Mouse (Mus musculus) heart, adult 11 months (tissue): Measurements from ENCODE around the gene Megf8.
A peak's percentile ranks its signal among the peaks of the same experiment; 100 is the strongest.

ENCODE experiments used
- DNase-seq: peaks from one replicate; pipeline ENCODE4 v3.0.0; 2022

The Megf8 gene

DNA sequence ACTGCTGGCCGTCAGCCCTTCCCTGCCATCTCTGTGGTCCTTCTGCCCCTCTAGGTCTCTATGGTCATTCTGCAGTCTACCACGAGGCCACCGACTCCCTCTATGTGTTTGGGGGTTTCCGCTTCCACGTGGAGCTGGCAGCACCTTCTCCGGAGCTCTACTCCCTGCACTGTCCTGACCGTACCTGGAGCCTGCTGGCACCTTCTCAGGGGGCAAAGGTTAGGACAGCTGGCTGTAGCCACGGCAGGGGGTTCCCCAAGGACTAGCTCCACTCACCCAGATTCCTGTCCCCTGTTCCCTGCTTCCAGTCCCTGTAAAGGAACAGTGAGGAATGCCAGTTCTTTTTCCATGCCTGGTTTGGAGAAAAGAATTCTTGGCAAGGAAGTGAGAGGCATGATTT lies 31.9 kb downstream of the Megf8 start:
- no peak for DNase-seq

DNA sequence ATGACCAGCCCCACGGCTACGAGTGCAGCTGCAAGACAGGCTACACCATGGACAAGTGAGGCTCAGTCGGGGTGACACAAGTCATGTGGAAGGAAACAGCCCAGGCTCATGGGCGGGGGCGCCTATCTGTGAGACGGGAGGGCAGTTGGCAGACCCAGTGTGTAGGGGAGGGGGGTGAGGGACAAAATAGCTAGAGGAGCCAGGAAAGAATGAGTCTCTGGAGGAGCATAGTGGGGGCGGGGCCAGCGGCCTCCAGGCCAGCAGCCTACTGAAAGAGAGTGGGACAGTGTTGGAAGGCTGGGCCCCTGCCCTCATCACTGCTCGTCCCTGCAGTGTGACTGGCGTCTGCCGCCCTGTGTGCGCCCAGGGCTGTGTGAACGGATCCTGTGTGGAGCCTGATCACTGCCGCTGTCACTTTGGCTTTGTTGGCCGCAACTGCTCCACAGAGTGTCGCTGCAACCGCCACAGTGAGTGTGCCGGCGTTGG lies 41.8 kb downstream of the Megf8 start:
- no peak for DNase-seq

DNA sequence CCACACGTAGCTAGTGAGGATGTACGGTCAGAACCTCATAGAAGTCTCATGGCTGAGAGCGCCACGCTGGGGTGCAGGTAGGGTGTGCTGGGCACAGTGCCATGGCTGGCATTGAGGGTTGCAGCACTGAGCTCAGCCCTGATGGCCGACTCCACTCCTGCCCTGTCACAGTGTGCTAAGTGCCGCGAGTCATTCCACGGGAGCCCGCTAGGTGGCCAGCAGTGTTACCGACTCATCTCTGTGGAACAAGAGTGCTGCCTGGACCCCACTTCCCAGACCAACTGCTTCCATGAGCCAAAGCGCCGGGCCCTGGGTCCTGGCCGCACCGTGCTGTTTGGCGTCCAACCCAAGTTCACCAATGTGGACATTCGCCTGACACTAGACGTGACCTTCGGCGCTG lies 46.2 kb downstream of the Megf8 start:
- no peak for DNase-seq

DNA sequence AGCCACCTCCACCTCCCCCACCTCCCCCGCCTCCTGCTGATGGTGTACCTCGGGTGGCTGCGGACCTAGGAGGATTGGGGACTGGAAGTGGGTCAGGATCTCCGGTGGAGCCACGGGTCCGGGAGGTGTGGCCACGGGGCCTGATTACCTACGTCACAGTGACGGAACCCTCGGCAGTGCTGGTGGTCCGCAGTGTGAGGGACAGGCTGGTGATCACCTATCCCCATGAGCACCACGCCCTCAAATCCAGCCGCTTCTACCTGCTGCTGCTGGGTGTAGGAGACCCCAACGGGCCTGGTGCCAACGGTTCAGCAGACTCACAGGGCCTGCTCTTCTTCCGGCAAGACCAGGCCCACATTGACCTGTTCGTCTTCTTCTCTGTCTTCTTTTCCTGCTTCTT lies 46.7 kb downstream of the Megf8 start:
- DNase-seq = no peak

DNA sequence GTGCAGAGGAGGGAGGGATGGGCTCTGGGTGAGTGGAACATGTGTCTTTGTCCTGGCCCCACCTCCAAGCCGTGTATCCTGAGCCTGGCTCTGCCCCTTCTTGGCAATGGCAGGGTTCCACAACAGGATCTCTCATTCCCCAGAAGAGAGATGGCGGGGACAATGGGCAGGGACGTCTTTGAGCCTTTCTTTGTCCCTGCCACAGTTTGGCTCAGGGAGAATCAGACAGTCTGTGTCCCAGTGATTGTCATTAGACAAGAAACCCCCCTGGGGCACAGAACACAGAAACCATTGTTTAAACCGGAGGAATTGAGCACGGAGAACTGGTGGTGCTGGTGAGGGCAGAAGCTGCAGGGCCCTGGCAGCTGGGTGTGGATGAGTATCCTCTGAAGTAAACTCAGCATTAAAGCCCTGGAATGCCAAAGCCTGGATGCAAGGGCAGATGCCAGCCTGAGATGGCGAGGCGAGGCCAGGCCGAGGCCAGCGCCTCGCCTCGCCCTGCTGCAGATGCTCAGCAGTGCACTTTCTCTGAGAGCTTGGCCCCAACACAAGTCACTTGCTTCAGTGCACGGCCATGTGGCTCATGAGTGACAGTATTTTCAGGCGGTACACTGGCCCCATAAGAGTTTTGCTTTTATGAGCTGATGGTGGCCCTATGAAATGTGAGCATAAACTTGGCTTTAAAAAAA lies 49.1 kb downstream of the Megf8 start:
- no peak for DNase-seq

DNA sequence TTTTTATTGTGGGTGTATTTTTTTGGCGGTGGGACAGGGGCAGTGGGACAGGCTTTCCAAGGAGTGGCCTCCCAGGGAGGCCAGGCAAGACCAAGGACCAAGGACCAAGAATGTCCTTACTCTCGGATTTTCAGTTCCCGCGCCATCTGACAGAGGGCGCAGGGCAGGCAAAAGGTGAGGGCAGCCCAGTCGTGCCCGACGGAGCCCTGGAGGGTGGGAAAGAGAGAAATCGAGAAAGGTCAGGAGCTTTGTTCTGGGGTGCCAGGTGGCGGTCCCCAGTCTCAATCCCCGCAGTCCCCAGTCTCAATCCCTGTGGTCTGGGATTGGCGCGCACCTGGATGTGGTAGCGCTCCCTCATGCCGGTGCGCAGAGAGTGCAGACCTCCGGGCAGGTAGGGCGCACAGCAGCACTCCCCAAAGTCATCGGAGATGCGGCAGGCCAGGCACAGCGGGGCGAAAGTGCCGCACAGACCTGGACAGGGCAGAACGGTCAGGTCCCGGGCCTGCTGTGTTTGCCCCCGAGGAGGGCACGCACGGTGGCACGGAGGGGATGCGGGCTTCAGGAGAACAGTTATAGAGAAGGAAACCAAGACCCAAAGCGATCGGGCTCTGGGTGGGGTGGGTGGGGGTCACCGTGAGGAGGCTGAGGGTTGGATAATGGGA lies 50.8 kb downstream of the Megf8 start:
- peak; percentile 93 for DNase-seq

DNA sequence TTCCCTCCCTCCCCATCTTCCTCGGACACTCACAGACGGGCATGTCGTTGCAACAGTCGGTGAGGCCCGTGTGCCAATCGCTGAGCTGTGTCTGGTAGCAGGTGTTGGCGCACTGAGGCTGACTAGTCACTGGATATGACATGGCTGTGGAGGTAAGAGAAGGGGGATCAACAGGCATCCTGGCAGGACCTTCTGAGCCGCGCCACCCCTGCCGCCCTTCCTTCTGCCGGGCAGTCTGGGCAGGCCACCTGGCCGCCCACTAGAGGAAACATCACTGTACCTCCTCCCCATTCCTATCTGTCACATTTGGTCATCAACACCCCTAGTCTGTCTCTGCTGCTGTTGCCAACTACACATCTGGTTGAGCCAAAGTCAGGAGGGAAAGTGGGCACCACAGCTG lies 51.4 kb downstream of the Megf8 start:
- no peak for DNase-seq

DNA sequence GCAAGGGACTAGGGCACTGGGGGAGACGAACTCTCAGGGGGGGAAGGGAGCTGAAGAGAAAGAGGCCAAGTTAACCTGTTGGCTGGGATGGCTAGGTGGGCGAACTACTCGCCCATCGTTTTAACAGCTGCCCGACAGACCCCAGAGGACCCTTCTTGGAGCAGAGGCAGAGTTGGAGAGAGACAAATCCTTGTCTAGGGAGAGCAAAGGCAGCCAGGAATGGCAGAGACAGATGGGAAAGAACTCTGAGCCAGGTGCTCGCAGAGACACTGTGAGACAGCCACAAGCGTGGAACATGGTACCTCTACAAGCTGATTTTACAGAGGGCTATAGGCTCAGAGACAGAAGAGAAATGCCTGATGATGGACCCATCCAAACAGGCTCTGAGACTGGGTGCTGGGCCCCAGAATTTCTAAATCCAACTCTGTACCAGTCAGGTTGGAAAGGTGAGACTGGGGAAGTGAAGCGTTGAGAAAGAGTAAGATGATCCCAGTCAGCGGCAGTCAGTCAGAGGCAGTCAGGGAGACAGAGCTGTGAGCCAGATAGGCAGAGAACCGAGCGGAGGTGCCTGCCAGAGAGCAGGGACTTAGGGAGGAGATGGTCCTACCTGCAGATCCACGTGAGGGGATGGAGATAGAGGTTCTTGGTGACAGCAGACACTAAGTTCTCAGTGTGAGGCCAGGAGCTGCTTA lies 52.2 kb downstream of the Megf8 start, which contains the start of gene Cnfn:
Gene Cnfn, minus strand, starts transcription at position 667 of the 692 bp plus-strand sequence.
- DNase-seq = no peak

DNA sequence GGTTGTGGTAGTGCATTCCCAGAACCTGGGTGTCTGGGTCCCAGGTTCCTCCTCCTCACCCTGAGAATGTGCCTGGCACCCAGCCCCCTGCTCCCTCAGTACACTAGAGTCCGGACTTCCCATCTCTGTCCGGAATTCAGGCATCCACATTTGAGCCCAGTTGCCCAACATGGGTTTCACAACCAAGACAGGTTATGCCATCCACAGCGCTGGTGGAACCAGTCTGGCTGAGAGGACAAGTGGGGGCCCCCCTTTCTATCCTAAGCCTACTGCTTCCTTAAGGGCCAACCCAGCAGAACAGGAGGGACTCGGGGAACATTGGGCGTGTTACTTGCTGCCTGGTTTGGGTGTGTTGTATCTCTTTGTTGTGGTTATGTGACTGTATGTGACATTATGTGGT lies 55.5 kb downstream of the Megf8 start:
- DNase-seq = no peak

DNA sequence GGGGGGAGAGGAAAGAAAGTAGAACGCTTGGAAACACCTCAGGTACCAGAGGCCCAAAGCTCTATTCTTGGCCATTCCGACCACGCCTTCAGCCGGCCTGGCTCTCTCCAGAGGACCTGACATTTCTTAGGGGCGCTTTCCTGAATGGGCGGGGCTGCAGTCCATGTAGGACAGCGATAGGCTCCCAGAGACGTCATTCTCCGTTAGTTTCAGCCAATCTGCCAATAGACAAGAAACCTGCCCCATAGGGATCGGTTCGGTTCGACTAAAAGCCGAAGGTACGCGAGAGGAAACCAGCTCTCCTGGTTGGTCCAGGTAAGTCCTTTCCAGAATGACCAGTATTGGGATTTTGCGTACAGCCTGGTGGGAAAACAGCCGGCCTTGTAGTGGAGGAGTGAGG lies 59.6 kb downstream of the Megf8 start:
- DNase-seq = peak; percentile 99

DNA sequence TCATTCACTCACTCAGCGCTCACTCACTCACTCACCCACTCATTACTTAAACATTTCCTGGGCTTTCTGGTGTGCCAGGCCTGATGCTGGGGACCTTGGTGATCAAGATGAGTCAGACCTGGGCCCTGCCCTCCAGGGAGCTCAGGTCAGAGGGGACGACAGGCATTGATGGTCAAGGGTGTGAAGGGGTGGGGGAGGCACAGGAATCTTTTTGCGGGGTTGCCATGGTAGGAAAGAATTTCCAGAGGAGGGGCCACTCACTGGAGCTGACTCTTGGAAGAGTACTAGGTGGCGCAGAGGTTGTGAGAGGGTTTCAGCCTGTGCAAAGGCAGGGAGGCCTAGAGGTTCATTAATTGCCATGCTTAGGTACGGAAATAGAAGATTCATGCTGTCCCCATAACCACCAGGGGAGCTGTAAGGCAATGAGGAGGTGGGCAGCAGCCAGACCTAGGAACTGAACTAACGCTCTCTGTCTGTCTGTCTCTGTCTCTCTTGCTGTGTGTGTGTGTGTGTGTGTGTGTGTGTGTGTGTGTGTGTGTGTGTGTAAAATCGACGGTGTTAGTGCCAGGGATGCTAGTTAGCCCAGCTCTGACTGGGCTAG lies 60.2 kb downstream of the Megf8 start:
- no peak for DNase-seq

DNA sequence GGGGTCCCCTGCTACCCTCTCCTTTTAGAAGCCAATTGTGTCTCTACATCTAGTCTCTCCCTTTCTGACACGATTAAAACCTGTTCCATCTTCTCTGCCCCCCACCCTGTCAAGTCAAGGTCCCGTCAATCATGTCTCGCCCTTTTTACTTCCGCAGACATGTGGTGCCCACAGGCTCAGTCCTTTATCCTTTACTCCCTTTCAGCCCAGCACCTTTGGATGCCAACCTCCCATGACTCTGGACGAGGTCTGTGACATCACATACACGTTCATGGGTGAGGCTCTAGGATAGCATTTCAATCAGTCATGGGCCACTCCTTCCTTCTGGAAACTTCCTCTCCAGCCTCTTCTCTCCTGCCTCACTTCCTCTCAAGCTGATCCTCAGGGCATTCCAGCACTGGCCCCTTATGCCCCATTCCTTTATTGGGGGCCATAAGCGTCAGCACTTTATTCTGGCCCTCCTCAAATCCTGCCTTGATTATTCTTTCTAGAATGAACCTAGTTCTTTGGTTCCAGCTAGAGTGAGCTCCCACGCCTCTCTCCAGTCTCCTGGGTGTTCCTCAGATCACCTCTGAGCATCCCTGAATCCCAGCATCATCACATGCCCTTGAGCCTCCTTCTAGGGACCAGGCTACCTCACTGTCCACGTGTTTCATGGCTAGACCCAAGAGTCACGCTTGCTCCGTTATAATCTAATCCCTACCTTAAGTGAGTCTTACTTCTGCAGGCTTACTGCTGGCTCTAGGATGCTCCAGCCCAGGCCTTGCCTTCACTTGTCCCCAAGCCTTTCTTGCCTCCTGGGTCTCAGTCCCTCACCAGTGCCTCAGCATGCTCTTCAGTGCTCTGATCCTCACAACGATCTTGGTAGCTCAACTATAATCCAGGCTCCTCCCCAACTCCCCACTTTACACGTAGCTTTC lies 61.5 kb downstream of the Megf8 start:
- no peak for DNase-seq

DNA sequence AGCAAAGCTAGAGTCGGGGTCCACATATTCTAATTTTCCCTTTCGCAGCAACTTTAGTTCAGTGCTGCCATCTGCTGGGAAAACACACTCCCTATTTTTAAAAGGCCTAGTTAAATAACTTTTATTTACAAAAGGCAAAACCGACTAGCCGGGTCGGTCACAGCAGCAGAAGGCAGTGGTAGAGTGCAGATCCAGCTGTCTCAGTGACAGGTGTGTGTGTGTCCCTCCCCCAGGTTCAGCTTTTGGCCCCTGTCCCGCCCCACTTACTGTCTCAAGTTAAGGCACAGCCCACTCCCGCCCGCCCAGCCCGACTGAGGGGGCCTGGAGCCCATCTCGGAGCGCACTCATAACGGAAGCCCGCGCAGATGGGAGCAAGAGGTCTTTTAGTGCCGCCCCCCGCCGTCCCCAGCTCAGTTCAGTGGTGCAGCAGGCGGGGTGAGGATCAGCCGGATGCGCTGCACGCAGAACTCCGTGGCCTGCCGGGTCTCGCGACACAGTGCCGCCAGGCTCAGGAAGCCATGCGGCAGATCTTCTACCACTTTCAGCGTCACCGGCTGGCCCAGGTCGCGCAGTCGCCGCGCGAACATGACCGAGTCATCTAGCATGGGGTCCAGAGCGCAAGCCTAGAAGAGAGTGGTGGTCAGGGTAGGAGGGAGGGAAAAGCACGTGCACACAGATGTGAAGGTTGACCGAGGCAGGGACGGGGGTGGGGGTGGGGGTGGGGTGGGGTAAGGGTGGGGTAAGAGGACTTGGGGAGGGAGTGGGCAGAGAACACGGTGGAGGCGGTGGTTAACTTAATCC lies 62.8 kb downstream of the Megf8 start:
- peak; percentile 97 for DNase-seq

DNA sequence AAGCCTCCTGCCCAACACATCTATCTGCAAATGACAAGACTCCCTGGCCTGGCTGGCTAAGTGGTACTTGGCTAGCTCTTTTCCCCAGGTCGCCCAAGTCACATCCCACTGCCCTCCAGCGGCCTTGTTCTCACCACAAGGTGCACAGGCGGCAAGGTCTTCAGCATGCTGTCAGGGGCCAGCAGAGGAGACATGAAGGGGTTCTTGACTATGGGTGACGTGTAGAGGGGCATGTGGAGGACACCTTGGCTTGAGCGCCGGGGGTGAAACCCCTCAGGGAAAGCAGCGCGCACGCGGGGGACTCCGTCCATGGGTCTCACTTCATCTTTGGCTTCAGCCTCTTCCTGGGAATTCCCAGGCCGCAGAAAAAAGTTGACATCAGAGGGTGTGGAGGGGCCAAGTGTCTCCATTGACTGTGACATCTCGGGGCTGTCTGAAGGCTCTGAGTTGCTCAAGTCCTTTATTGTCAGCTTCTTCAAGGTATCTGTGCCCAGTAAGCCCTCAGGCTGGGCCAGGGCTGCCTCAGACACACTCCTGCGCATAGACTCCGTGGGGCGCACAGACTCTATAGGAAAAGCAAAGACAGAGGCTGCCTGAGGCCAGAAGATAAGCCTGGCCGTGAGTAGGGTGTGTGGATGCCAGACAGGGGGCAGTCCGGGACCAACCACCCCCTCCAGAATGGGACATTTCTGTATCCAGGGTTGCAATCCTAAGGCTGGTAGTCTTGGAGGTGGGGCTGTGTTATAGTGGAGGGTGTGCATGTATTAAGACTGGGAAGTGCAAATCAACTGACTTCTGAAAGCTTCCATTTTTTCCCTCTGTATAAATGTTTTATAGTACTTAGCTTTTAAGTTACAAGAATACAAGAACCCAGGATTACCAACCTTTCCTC lies 63.7 kb downstream of the Megf8 start:
- peak; percentile 95 for DNase-seq

DNA sequence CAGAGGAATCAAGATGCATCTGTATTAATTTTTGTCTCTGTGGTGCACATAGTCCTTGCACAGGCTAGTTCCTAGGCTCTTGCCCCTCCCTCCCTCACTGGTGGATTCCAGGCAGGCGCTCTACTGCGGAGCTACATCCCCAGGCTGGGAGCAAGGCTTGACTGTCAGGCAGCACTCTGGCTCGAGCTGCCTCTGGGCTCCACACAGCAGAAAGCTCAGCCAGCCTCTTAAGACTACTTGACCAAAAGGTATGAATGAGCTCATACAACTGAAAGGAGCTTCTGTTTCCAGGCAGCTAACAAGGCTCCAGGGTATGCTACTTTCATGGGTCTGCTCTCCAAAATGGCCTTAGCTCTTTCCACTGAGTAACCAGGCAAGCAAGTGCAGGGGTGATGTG lies 64.3 kb downstream of the Megf8 start:
- peak; percentile 91 for DNase-seq

DNA sequence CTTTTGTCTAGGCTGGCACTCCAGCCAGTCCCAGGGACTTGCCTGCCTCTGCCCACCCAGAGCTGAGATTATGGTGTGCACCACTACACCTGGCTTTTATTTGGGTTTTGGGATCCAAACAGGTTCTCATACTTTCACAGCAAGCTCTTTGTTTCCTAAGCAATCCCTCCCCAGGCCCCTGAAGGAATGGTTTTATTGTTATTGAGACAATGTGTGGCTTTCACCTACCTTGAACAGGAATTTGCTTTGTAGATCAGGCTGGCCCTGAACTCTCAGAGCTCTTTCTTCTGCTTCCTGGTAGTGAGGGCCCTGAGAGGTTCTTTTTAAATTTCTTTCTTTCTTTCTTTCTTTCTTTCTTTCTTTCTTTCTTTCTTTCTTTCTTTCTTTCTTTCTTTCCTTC lies 65.6 kb downstream of the Megf8 start:
- DNase-seq = no peak

DNA sequence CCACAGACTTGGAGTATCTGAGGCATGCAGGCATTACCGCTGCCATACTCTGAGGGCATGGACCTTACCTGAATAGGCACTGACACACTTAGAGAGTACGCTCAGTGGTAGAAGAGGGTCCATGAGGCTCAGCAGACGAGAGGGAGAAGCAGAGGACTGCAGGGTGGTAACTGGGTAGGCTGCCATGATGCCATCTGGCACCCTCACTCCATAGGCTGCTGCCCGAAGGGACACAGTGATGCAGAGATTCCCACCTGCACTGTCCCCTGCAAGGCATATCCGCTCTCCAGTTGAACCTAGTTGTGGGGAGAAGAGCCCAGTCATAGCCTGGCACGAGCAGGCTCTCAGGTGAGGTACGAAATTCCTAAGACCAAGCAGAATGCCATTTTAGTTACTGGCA lies 66.4 kb downstream of the Megf8 start:
- DNase-seq = no peak

DNA sequence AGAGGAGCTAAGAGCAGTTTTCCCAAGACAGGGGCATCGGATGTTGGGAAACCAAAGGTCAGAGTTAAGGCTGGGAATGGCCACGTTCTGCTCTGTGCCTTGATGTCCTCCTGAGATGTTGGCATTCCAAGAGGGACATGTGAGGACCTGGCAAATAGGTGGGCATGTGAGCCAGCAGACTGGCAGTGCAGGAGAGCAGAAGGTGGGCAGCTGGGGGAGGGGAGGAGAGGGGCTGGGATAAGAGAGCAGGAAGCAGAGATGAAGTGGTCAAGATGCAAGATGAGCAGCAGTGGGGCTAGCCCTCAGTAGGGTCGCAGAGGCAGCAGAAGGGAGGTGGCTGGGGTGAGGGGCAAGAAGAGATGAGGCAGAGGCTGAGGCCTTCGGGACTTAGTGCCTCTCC lies 66.9 kb downstream of the Megf8 start:
- no peak for DNase-seq

DNA sequence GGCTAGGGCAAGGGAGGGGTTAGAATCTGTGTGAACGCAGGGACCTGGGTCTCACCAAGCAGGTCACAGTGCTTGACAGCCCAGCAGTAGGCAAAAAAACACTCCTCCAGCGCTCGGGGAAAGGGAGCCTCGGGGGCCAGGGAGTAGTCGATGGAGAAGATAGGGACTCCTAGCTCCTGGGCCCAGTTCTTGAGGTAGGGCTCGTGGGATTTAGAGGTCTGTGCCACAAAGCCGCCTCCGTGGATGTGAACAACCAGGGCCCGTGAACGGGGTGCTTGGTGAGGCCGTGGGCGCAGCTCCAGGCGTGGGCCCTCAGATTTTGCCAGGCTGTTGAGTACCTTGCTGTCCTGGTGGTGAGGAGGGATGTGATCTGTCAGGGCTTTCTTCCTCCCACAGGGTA lies 67.4 kb downstream of the Megf8 start:
- peak; percentile 91 for DNase-seq

DNA sequence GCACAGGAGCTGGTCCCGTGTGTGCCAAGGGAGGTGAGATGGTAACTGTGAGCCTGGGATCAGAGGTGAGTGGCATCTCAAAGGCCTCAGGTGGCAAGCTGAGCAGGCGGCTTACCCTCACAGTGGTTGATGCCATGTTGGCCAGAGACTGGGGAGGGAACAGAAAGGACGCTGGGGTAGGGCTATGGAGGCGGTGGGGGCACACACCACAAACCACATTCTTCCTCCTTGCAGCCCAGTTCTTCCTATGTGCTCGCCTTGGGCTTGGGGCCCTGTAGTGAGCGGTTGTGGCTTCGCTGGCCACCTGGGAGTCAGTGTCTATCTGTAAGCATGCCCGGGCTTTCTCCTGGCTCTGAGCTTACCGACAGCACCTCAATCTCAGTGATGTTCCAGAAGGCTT lies 67.9 kb downstream of the Megf8 start:
- peak; percentile 95 for DNase-seq

DNA sequence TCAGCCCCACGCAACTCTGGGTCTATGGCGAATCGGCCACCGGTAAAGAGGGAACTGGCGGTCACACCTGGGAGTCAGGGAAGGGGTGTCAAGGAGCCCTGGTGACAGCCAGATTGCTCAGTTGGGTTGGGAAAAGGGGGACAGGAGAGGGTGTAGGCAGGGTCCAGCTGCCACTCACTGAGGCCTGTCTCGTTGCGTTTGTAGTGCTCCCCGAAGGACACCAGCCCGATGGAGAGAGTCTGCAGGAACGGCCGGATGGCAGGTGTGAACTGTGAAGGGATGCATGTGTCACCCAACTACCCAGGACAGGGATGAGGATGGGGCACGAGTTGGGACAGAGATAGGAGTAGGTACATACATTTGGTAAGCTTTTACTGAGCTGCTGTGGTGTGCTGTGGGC lies 68.3 kb downstream of the Megf8 start:
- peak; percentile 94 for DNase-seq
